Mouse (Mus musculus): ENCODE results near the gene Pyroxd1. TPM values are rescaled to one million over a fixed set of nuclear protein-coding genes. Genes with fewer than 3 reads are reported as not detected.

The Pyroxd1 gene
- polyA plus RNA-seq, 2 experiments = 2.5 to 6.4 TPM

DNA sequence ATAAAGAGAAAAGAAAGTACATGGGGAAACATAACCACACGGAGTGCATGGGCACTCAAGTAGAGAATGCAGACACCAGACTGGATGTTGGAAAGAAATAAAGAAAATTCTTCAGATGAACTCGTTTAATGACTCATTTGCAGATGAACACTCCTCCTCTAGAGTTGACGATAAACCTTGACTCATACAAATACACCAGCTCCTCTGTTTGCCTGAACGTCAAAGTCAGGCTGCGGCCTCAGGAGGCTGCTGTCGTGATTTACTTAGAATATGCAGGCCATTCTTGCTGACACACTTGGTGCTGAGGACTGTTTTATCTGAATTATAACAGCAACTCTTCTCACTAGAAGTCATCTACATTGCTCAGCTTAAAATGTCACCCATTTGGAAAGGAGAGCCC is 16.6 kb downstream of the Pyroxd1 start:
- H3K4me2 ChIP-seq (ENCODE audit: low read depth) = no peak overlapping the region
- H3K4me1 ChIP-seq (replicated peaks; ENCODE audit: control insufficient read depth in 2 of 2, insufficient read depth in 2 of 2, low read length in 1 of 2) = no peaks in the 10 kb centered on the region
- no peak overlapping the region for H3K27ac ChIP-seq
- DNase-seq (ENCODE audit: low read depth in 3 of 3, low spot score in 3 of 3) = no peak
- H3K4me3 ChIP-seq (ENCODE audit: insufficient read depth in 1 of 2, low read depth in 2 of 2, low read length in 2 of 2) = no peak overlapping the region
- no peaks in the 10 kb centered on the region for H3K9me3 ChIP-seq (ENCODE audit: control insufficient read depth, low read length)
- no peak overlapping the region for H3K9ac ChIP-seq (replicated peaks)
- TF ChIP-seq CTCF (IDR thresholded peaks at IDR 0.05; ENCODE audit: low read depth) (no peak), EP300 (IDR thresholded peaks at IDR 0.05; ENCODE audit: low read depth) (no peak)
- 84% methylated on average over 6 of the region's 6 CpGs for WGBS (ENCODE audit: insufficient replicate concordance)
- H3K36me3 ChIP-seq (replicated peaks; ENCODE audit: control insufficient read depth, insufficient read depth, low read depth) = peaks cover 26% of the 10 kb centered on the region
- ATAC-seq (ENCODE audit: insufficient read depth) = no peak
- no peaks in the 10 kb centered on the region for H3K27me3 ChIP-seq (ENCODE audit: control insufficient read depth, insufficient read depth, low read length)

DNA sequence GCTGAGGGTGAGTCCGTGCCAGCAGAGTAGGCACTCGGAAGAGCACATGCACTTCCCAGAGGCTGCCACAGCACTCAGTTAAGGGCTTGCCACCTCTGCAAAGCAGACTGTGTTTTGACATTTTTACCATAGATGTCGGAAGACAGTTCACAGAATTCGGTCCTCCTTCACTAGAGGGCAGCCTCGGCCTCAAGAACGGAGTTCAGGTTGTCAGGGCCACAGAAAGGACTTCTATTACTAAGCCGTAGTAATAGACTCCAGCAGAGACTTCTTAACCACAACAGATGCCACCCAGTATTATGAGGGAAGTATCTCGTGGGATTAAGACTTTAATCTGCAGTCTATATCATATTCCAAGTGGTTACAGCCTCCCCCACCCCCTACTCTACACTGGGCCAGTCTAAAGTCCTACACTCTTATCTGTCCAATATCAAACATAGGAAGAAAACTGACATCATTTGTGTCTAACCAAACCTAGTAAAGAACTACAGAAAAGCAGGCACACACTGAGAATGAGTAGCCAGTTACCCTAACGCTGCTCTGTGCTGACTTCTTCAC is 17.6 kb downstream of the Pyroxd1 start:
- Histone ChIP-seq H3K36me3 (replicated peaks; ENCODE audit: control insufficient read depth, insufficient read depth, low read depth) (peaks cover 31% of the 10 kb centered on the region), H3K27ac (no peak overlapping the region), H3K4me3 (ENCODE audit: insufficient read depth in 1 of 2, low read depth in 2 of 2, low read length in 2 of 2) (no peak overlapping the region), H3K4me1 (replicated peaks; ENCODE audit: control insufficient read depth in 2 of 2, insufficient read depth in 2 of 2, low read length in 1 of 2) (no peaks in the 10 kb centered on the region), H3K27me3 (ENCODE audit: control insufficient read depth, insufficient read depth, low read length) (no peaks in the 10 kb centered on the region), H3K4me2 (ENCODE audit: low read depth) (no peak overlapping the region), H3K9ac (replicated peaks) (no peak overlapping the region), H3K9me3 (ENCODE audit: control insufficient read depth, low read length) (no peaks in the 10 kb centered on the region)
- WGBS (ENCODE audit: insufficient replicate concordance) = 70% methylated on average over 9 of the region's 9 CpGs
- ATAC-seq (ENCODE audit: insufficient read depth) (0 out of 2 replicates have a peak, but pooled peaks have one; percentile 1), DNase-seq (ENCODE audit: low read depth in 3 of 3, low spot score in 3 of 3) (no peak)
- TF ChIP-seq CTCF (IDR thresholded peaks at IDR 0.05; ENCODE audit: low read depth) = peak; percentile 28; the same call in 1 of the 2 replicates
- TF ChIP-seq EP300 (IDR thresholded peaks at IDR 0.05; ENCODE audit: low read depth) = no peak

DNA sequence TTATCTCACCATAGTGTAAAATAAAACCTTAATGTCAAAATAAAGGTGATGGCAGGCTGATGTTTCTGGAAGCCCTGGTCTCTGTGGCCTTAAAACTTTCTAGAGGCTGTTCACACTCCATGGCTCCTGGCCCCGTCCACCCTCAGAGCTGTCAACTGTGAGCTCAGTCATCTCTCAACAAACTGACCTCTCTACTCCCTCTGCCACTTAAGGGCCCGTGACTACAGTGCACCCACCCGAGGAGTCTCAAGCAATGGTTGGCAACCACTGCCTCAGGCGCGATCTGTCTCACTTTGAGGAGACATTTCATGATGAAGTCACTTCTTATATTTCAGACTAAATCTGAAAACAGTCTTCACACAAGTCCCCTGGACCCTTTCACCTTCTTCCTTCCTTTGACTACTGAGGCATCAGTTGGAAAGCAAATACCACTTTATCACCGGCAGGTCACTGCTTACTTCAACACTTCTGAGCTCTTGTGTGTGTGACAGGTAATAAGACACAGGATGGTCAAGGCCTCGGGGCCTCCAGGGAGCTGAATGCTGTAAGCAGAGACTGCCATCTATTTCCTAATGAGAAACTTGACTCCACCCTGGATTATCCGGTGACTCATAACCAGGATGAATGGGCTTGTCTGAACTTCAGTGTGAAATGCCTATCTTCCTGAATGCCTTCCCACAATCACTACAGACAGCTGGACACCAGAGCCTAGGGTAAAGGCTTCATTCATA is 20.5 kb downstream of the Pyroxd1 start:
- ATAC-seq (ENCODE audit: insufficient read depth) = no peak
- Histone ChIP-seq H3K4me3 (ENCODE audit: insufficient read depth in 1 of 2, low read depth in 2 of 2, low read length in 2 of 2) (no peak overlapping the region), H3K9ac (replicated peaks) (no peak overlapping the region), H3K4me1 (replicated peaks; ENCODE audit: control insufficient read depth in 2 of 2, insufficient read depth in 2 of 2, low read length in 1 of 2) (no peaks in the 10 kb centered on the region), H3K4me2 (ENCODE audit: low read depth) (no peak overlapping the region), H3K9me3 (ENCODE audit: control insufficient read depth, low read length) (no peaks in the 10 kb centered on the region), H3K27me3 (ENCODE audit: control insufficient read depth, insufficient read depth, low read length) (no peaks in the 10 kb centered on the region), H3K36me3 (replicated peaks; ENCODE audit: control insufficient read depth, insufficient read depth, low read depth) (peaks cover 37% of the 10 kb centered on the region), H3K27ac (no peak overlapping the region)
- DNase-seq (ENCODE audit: low read depth in 3 of 3, low spot score in 3 of 3) = no peak
- TF ChIP-seq EP300 (IDR thresholded peaks at IDR 0.05; ENCODE audit: low read depth) (no peak), CTCF (IDR thresholded peaks at IDR 0.05; ENCODE audit: low read depth) (no peak)
- WGBS (ENCODE audit: insufficient replicate concordance) = 81% methylated on average over 8 of the region's 8 CpGs

DNA sequence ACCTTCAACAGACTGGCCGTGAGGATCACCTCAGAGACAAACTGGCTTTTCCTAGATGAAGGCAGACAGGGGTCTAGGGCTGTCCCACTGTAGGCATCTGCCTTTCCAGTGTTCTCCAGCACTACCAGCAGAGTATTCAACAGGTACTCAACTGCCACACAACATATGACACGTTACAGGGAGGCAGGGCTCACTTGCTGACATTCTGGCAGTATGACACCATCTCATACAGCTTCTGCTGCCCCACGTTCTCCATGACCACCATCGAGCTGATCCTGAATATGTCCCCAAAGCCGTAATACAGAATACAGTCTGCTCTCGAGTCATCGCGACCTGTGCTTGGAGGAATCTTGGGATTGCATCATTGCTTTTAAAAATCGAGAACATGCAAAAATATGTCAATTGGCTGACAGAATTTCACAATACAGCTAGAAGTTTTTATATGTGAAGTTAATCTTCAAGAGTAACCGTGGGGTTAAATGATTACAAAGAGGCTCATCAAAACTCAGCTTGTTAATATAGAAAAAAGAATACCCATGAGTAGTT is 21.1 kb downstream of the Pyroxd1 start:
- ATAC-seq (ENCODE audit: insufficient read depth) = no peak
- TF ChIP-seq EP300 (IDR thresholded peaks at IDR 0.05; ENCODE audit: low read depth) (no peak), CTCF (IDR thresholded peaks at IDR 0.05; ENCODE audit: low read depth) (no peak)
- H3K36me3 ChIP-seq (replicated peaks; ENCODE audit: control insufficient read depth, insufficient read depth, low read depth) = peaks cover 39% of the 10 kb centered on the region

DNA sequence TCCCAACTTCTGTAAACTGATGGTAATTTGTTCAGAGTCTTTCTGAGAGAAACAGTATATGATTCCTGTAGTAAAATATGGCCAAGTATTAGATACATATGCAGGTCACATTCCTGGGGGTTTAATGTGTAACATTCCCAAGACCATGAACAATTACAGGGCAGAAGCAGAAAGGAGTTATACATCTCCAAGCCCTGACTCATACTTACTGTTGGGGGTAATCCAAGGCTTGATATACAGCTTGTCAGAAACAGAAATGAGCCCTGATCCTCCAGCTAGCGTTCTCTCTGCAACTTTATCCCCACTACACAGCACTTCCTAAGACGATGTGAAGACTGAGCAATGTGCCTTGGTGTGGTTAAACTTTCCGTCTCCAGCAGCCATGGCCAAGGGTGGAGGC is 22.1 kb downstream of the Pyroxd1 start:
- TF ChIP-seq EP300 (IDR thresholded peaks at IDR 0.05; ENCODE audit: low read depth) = no peak
- TF ChIP-seq CTCF (IDR thresholded peaks at IDR 0.05; ENCODE audit: low read depth) = no peak
- no peak for DNase-seq (ENCODE audit: low read depth in 3 of 3, low spot score in 3 of 3)
- no peaks in the 10 kb centered on the region for H3K4me1 ChIP-seq (replicated peaks; ENCODE audit: control insufficient read depth in 2 of 2, insufficient read depth in 2 of 2, low read length in 1 of 2)
- H3K9me3 ChIP-seq (ENCODE audit: control insufficient read depth, low read length) = no peaks in the 10 kb centered on the region
- no peak overlapping the region for H3K4me3 ChIP-seq (ENCODE audit: insufficient read depth in 1 of 2, low read depth in 2 of 2, low read length in 2 of 2)
- H3K4me2 ChIP-seq (ENCODE audit: low read depth) = no peak overlapping the region
- WGBS (ENCODE audit: insufficient replicate concordance) = 84% methylated on average over 3 of the region's 3 CpGs
- peaks cover 42% of the 10 kb centered on the region for H3K36me3 ChIP-seq (replicated peaks; ENCODE audit: control insufficient read depth, insufficient read depth, low read depth)
- H3K9ac ChIP-seq (replicated peaks) = no peak overlapping the region
- ATAC-seq (ENCODE audit: insufficient read depth) = no peak
- H3K27me3 ChIP-seq (ENCODE audit: control insufficient read depth, insufficient read depth, low read length) = no peaks in the 10 kb centered on the region
- no peak overlapping the region for H3K27ac ChIP-seq

More for the DNA sequence above, 21.1 kb downstream of the Pyroxd1 start:
- H3K9ac ChIP-seq (replicated peaks) = no peak overlapping the region
- H3K4me1 ChIP-seq (replicated peaks; ENCODE audit: control insufficient read depth in 2 of 2, insufficient read depth in 2 of 2, low read length in 1 of 2) = no peaks in the 10 kb centered on the region
- no peaks in the 10 kb centered on the region for H3K9me3 ChIP-seq (ENCODE audit: control insufficient read depth, low read length)
- H3K27me3 ChIP-seq (ENCODE audit: control insufficient read depth, insufficient read depth, low read length) = no peaks in the 10 kb centered on the region
- H3K4me3 ChIP-seq (ENCODE audit: insufficient read depth in 1 of 2, low read depth in 2 of 2, low read length in 2 of 2) = no peak overlapping the region
- H3K4me2 ChIP-seq (ENCODE audit: low read depth) = no peak overlapping the region
- H3K27ac ChIP-seq = no peak overlapping the region
- 79% methylated on average over 10 of the region's 10 CpGs for WGBS (ENCODE audit: insufficient replicate concordance)
- DNase-seq (ENCODE audit: low read depth in 3 of 3, low spot score in 3 of 3) = no peak

All from liver, embryonic 14.5 days (tissue).